Mouse (Mus musculus) olfactory bulb, adult 2 months (tissue): ENCODE data around the gene Tjp3. TPM values are rescaled to one million over a fixed set of nuclear protein-coding genes. Genes with fewer than 3 reads are reported as not detected.

ENCODE experiments used
- H3K27ac ChIP-seq: fragments of 200-500 bp; 2 replicates; pipeline ENCODE4 v1.5.1; 2012; ENCODE audit warnings: low read depth, low read length; ENCODE audit not compliant: insufficient read depth
- H3K4me1 ChIP-seq: fragments of 200-500 bp; 2 replicates; pipeline ENCODE4 v1.6.1; 2012; ENCODE audit warnings: low read length; ENCODE audit not compliant: control insufficient read depth, insufficient read depth
- H3K4me3 ChIP-seq: fragments of 200-500 bp; 2 replicates; pipeline ENCODE4 v1.5.1; 2012; ENCODE audit warnings: mild to moderate bottlenecking, low read depth, low read length, moderate library complexity; ENCODE audit not compliant: insufficient read depth
- CTCF ChIP-seq: fragments of 200-500 bp; IDR thresholded peaks from 2 replicates; pipeline ENCODE4 v1.5.1; 2012; ENCODE audit warnings: low read depth, mild to moderate bottlenecking, low read length, moderate library complexity; ENCODE audit not compliant: insufficient read depth
- POLR2A ChIP-seq: fragments of 200-500 bp; IDR thresholded peaks from 2 replicates; pipeline ENCODE4 v1.6.1; 2012; ENCODE audit warnings: mild to moderate bottlenecking, low read depth, low read length, moderate library complexity; ENCODE audit not compliant: insufficient read depth
- WGBS: fragments of 180-500 bp; shearing (Covaris S2); methylation state at CpG from one replicate; pipeline ENCODE4 v1.1.7; 2018; 5-methylcytosine and 5-hydroxymethylcytosine counted together
- polyA plus RNA-seq: library from polyadenylated mRNA; stranded (reverse); fragments of >200 nt; gene quantifications from 2 replicates; pipeline ENCODE4 v1.2.4, GENCODE M21; 2012; ENCODE audit warnings: low replicate concordance; ENCODE audit not compliant: missing spikeins, insufficient read depth, insufficient read length

Tjp3 gene
- not detected in 2 replicates for polyA plus RNA-seq

DNA sequence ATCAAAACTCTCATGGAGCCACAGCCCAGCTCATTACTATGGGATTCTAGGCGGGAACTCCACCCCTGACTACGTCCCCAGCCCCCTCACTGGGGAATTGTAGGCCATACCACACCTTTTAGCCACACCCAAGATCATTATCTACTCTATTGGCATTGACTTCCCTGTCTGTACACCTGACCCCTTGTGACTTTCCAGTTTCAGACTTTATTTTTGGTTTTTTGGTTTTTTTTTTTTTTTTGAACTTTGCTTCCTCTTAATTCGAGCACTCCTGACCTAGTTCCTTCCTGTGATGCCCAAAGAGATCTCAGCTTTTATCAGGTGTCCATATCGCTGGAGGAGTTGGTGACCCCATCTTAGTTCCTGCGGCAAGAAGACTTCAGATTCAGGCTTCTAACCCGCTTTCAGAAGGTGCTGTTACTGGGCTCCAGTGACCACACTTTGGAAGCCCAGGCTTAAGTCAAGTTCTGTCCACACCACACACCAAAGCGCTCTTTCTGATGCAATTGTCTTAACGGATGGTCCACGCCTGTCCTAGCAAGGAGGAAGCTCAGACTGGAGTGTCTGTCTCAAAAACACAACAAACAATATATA, at the start of gene Tjp3:
Tjp3 (minus strand) TSS at position 71 of the 594 bp plus-strand sequence.
- TF ChIP-seq POLR2A (no peak), CTCF (no peak)
- no peak within 1 kb of the TSS for H3K4me3 ChIP-seq
- H3K27ac ChIP-seq: no peak within 1 kb of the TSS
- H3K4me1 ChIP-seq: peaks cover 46% of the 10 kb centered on the region
- WGBS: 82% methylated on average over 9 of the region's 9 CpGs

DNA sequence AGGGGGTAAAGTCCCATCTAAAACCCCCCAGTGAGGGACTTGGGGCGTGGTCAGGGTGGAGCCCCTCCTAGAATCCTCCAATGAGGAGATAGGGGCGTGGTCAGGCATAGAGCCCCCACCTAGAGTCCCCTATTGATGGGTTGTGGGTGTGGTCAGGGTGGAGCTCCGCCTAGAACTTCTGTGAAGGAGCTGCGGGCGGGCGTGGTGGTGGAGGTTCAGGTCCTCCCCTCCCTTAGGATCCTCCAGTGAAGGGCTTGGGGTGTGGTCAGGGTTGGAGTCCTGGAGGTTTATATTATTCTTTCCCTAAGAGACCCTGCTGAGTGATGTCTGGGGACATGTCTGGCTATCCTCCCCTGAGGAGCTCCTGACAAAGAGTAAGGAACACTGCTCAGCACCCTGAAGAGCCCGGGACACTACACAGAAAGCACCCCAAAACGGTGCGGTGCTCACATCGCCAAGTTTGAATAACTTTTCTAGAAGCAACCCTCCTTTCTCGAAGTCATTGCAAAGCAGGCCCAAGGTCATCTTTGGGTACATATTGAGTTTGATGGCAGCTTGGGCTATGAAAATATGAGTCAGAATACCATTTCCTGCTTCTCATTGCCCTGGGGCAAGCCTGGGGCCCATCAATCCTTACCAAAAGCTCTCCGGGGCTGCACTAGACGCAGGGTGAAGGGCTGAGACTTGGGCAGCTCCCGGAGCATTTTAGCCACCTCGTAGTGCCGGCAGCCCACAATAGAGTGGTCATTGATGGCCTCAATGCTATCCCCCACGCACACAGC, 49.4 kb upstream of the Tjp3 start:
- no peak for TF ChIP-seq CTCF
- TF ChIP-seq POLR2A: no peak
- Histone ChIP-seq H3K27ac (no peak overlapping the region), H3K4me3 (no peak overlapping the region), H3K4me1 (peaks cover 9% of the 10 kb centered on the region)
- WGBS: 49% methylated on average over 17 of the region's 17 CpGs

DNA sequence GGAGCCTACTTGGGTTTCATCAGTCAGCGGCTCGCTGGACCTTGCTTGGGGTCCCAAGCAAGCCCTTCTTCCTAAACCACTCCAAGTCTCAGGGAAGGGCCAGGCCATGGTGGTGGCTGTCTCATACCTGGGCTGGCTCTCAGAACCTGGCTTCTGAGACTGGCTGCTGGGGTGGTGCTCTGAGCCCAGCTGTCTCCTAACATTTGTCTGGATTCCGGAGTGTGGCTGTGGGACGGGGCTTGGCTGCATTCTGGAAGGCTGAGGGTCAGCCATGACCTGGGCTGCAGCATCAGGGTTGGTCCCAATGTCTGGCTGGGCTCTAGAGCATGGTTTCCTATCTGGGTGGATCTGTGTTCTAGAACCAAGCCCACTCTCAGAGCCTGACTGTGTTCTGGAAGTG, 45.2 kb upstream of the Tjp3 start:
- H3K4me3 ChIP-seq: no peak overlapping the region
- no peak overlapping the region for H3K27ac ChIP-seq
- H3K4me1 ChIP-seq: peaks cover 9% of the 10 kb centered on the region; the same call in 1 of the 2 replicates
- 97% methylated on average over 4 of the region's 4 CpGs for WGBS
- no peak for TF ChIP-seq POLR2A
- TF ChIP-seq CTCF: no peak

GRCm38 (mm10) chr10:81335393-81336340, 44.3 kb upstream of the Tjp3 start:
- Histone ChIP-seq H3K4me3 (no peak overlapping the region), H3K4me1 (peaks cover 9% of the 10 kb centered on the region; the same call in 1 of the 2 replicates), H3K27ac (no peak overlapping the region)
- TF ChIP-seq CTCF (no peak), POLR2A (no peak)
- 47% methylated on average over 19 of the region's 19 CpGs for WGBS

DNA sequence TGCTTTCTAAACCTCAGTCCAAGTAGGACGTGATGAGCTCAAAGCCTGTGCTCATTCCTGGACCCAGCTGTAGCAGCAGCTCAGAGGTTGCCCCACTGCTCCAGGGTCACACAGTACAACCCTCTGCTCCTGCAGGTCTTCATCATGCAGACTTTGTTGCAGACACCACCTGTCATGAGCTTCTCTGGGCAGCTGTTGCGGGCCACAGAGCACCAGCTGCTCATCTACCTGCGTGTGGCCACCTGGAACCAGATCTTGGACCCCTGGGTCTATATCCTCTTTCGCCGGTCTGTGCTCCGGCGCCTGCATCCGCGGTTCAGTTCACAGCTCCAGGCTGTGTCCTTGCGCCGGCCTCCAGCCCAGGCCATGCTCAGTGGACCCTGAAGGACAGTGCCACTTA, 42.9 kb upstream of the Tjp3 start:
- H3K27ac ChIP-seq: no peak overlapping the region
- TF ChIP-seq CTCF (no peak), POLR2A (no peak)
- H3K4me1 ChIP-seq: peaks cover 9% of the 10 kb centered on the region; the same call in 1 of the 2 replicates
- 77% methylated on average over 11 of the region's 11 CpGs for WGBS
- H3K4me3 ChIP-seq: no peak overlapping the region

DNA sequence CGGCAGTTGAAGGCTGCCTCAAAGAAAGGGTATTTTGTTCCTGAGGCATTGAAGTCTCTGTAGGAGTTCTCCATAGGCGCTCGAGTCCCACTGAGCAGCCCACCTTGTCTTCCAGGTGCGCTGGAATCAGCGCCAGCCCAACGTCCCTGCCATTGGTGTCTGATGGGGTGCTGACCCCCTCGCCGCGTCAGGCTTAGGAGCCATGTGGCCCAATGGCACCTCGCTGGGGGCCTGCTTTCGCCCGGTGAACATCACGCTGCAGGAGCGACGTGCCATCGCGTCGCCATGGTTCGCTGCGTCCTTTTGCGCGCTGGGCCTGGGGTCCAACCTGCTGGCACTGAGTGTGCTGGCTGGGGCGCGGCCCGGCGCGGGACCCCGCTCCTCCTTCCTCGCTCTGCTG, 40.9 kb upstream of the Tjp3 start:
- H3K4me3 ChIP-seq: no peak overlapping the region
- no peak for TF ChIP-seq POLR2A
- TF ChIP-seq CTCF: no peak
- H3K4me1 ChIP-seq: peaks cover 9% of the 10 kb centered on the region; the same call in 1 of the 2 replicates
- H3K27ac ChIP-seq: no peak overlapping the region
- 29% methylated on average over 29 of the region's 29 CpGs for WGBS

GRCm38 (mm10) chr10:81330007-81330406, 38.6 kb upstream of the Tjp3 start:
- TF ChIP-seq POLR2A: no peak
- TF ChIP-seq CTCF: no peak
- Histone ChIP-seq H3K4me1 (0 out of 2 replicates have a peak, but pooled peaks cover 1% of the 10 kb centered on the region), H3K27ac (no peak overlapping the region), H3K4me3 (no peak overlapping the region)
- 72% methylated on average over 4 of the region's 4 CpGs for WGBS

- no peak for TF ChIP-seq CTCF
- TF ChIP-seq POLR2A: no peak
- Histone ChIP-seq H3K27ac (no peak overlapping the region), H3K4me3 (no peak overlapping the region; the same call in 1 of the 2 replicates), H3K4me1 (no peaks in the 10 kb centered on the region)
- 84% methylated on average over 10 of the region's 10 CpGs for WGBS
Measured at GRCm38 (mm10) chr10:81329194-81329975, 38.0 kb upstream of the Tjp3 start.
